Mouse (Mus musculus) bone marrow, adult 2 months (tissue): Measurements from ENCODE around the gene Oxa1l.

Source experiments
- CTCF ChIP-seq: fragments of 200-500 bp; IDR thresholded peaks from 2 replicates; pipeline ENCODE4 v1.5.1; 2011; ENCODE audit warnings: low read length, control low read depth; ENCODE audit not compliant: control insufficient read depth, insufficient read depth
- POLR2A ChIP-seq: fragments of 200-500 bp; IDR thresholded peaks from 2 replicates; pipeline ENCODE4 v1.6.1; 2011; ENCODE audit warnings: low read depth, mild to moderate bottlenecking, control low read depth, low read length, borderline replicate concordance; ENCODE audit not compliant: control insufficient read depth

GRCm38 (mm10) chr14:54354406-54354805 is 6.2 kb upstream of the Oxa1l start:
- TF ChIP-seq CTCF: peak; percentile 40; the same call in 1 of the 2 replicates
- TF ChIP-seq POLR2A: no peak
